Mouse (Mus musculus) CH12.LX (cell line): ENCODE results near the gene Malsu1. TPM values are rescaled to one million over a fixed set of nuclear protein-coding genes. Genes with fewer than 3 reads are reported as not detected.

Source experiments
- DNase-seq: peaks from one replicate; pipeline ENCODE4 v3.0.0-alpha.2; 2013; ENCODE audit errors: extremely low read depth
- H3K27ac ChIP-seq: 2 replicates; pipeline ENCODE4 v1.5.1; 2012; ENCODE audit warnings: low read depth, mild to moderate bottlenecking, control low read depth, moderate library complexity; ENCODE audit not compliant: insufficient read depth
- H3K27me3 ChIP-seq: replicated peaks from 2 replicates; pipeline ENCODE3; 2012; ENCODE audit warnings: inconsistent platforms
- H3K36me3 ChIP-seq, 2 experiments: replicated peaks in 1 of 2; 2 replicates each; pipeline versions ENCODE3 to v1.6.1; 2012; ENCODE audit warnings: inconsistent platforms in 1 of 2, low read length in 1 of 2, mild to moderate bottlenecking in 1 of 2, mixed read lengths in 1 of 2, moderate library complexity in 1 of 2; ENCODE audit not compliant: control insufficient read depth in 1 of 2, insufficient read depth in 1 of 2
- H3K4me1 ChIP-seq, 2 experiments: 2 replicates each; pipeline ENCODE4 v1.6.1; 2012; ENCODE audit warnings: inconsistent platforms in 1 of 2, moderate library complexity in 1 of 2; ENCODE audit not compliant: insufficient read depth in 2 of 2, control insufficient read depth in 1 of 2
- H3K4me2 ChIP-seq: 2 replicates; pipeline ENCODE4 v1.6.1; 2012; ENCODE audit warnings: low read depth, mild to moderate bottlenecking, control low read depth; ENCODE audit not compliant: poor library complexity, insufficient read depth, severe bottlenecking
- H3K4me3 ChIP-seq, 3 experiments: fragments of 150-350 bp in 1 of 3; sonication (generic) in 1 of 3; replicated peaks in 1 of 3; 2 replicates each; pipeline versions ENCODE3 to v1.5.1; 2011 to 2012; ENCODE audit warnings: low read depth in 2 of 3, low read length in 2 of 3, mild to moderate bottlenecking in 2 of 3, moderate library complexity in 2 of 3, control low read depth in 1 of 3, improper control_type of control experiment in 1 of 3, inconsistent platforms in 1 of 3, mixed read lengths in 1 of 3; ENCODE audit not compliant: poor library complexity in 1 of 3
- H3K79me2 ChIP-seq: replicated peaks from 2 replicates; pipeline ENCODE4 v1.6.1; 2012; ENCODE audit warnings: mild to moderate bottlenecking, moderate library complexity; ENCODE audit not compliant: control insufficient read depth, poor library complexity, insufficient read depth, severe bottlenecking; ENCODE audit errors: extremely low read depth
- H3K9ac ChIP-seq: 2 replicates; pipeline ENCODE4 v1.6.1; 2012; ENCODE audit warnings: low read depth, mild to moderate bottlenecking, control low read depth, moderate library complexity; ENCODE audit not compliant: insufficient read depth
- H3K9me3 ChIP-seq: replicated peaks from 2 replicates; pipeline ENCODE3; 2012; ENCODE audit warnings: low read length, inconsistent platforms, mixed read lengths
- BHLHE40 ChIP-seq: IDR thresholded peaks from 2 replicates; pipeline ENCODE4 v1.6.1; 2011; ENCODE audit warnings: mild to moderate bottlenecking, low read depth, low read length, improper control_type of control experiment
- CHD2 ChIP-seq: IDR thresholded peaks from 2 replicates; pipeline ENCODE4 v1.6.1; 2011; ENCODE audit warnings: low read length, improper control_type of control experiment
- CTCF ChIP-seq, 2 experiments: IDR thresholded peaks in 1 of 2; conservative IDR thresholded peaks in 1 of 2; 2 replicates each; pipeline ENCODE4 v1.5.1; 2011 to 2012; ENCODE audit warnings: low read depth in 2 of 2, low read length in 2 of 2, improper control_type of control experiment in 1 of 2, inconsistent platforms in 1 of 2, mild to moderate bottlenecking in 1 of 2, moderate library complexity in 1 of 2
- E2F4 ChIP-seq: IDR thresholded peaks from 2 replicates; pipeline ENCODE4 v1.6.1; 2011; ENCODE audit warnings: low read depth, low read length, improper control_type of control experiment; ENCODE audit not compliant: insufficient replicate concordance
- EP300 ChIP-seq: IDR thresholded peaks from 2 replicates; pipeline ENCODE4 v1.6.1; 2011; ENCODE audit warnings: low read length, improper control_type of control experiment
- ETS1 ChIP-seq: conservative IDR thresholded peaks from 2 replicates; pipeline ENCODE4 v1.6.1; 2012; ENCODE audit warnings: low read depth, mild to moderate bottlenecking, inconsistent platforms, low read length, improper control_type of control experiment, moderate library complexity
- GABPA ChIP-seq: IDR thresholded peaks from 2 replicates; pipeline ENCODE4 v1.6.1; 2012; ENCODE audit warnings: low read depth, low read length, improper control_type of control experiment, inconsistent platforms; ENCODE audit not compliant: insufficient replicate concordance
- HCFC1 ChIP-seq: IDR thresholded peaks from 2 replicates; pipeline ENCODE4 v1.6.1; 2012; ENCODE audit warnings: low read depth, mild to moderate bottlenecking, inconsistent platforms, low read length, improper control_type of control experiment
- IRF4 ChIP-seq: IDR thresholded peaks from 2 replicates; pipeline ENCODE4 v1.6.1; 2014; ENCODE audit warnings: low read depth, mild to moderate bottlenecking, inconsistent platforms, low read length, improper control_type of control experiment
- JUN ChIP-seq: IDR thresholded peaks from 2 replicates; pipeline ENCODE4 v1.6.1; 2011; ENCODE audit warnings: low read depth, mild to moderate bottlenecking, low read length, improper control_type of control experiment, moderate library complexity; ENCODE audit not compliant: insufficient read depth
- JUND ChIP-seq: conservative IDR thresholded peaks from 2 replicates; pipeline ENCODE4 v1.6.1; 2011; ENCODE audit warnings: low read depth, low read length, improper control_type of control experiment
- MAFK ChIP-seq: IDR thresholded peaks from 2 replicates; pipeline ENCODE4 v1.6.1; 2011; ENCODE audit warnings: low read length, improper control_type of control experiment; ENCODE audit not compliant: insufficient replicate concordance
- MAX ChIP-seq: IDR thresholded peaks from 2 replicates; pipeline ENCODE4 v1.6.1; 2011; ENCODE audit warnings: low read length, improper control_type of control experiment
- MAZ ChIP-seq: IDR thresholded peaks from 2 replicates; pipeline ENCODE4 v1.6.1; 2012; ENCODE audit warnings: low read depth, mild to moderate bottlenecking, inconsistent platforms, low read length, improper control_type of control experiment, moderate library complexity
- MEF2A ChIP-seq: IDR thresholded peaks from 2 replicates; pipeline ENCODE4 v1.6.1; 2014; ENCODE audit warnings: low read depth, mild to moderate bottlenecking, inconsistent platforms, low read length, improper control_type of control experiment, borderline replicate concordance
- MXI1 ChIP-seq: IDR thresholded peaks from 2 replicates; pipeline ENCODE4 v1.6.1; 2011; ENCODE audit warnings: mild to moderate bottlenecking, low read depth, low read length, improper control_type of control experiment
- MYC ChIP-seq: IDR thresholded peaks from 2 replicates; pipeline ENCODE4 v1.6.1; 2011; ENCODE audit warnings: low read depth, mild to moderate bottlenecking, improper control_type of control experiment, low read length
- NELFE ChIP-seq: IDR thresholded peaks from 2 replicates; pipeline ENCODE4 v1.6.1; 2011; ENCODE audit warnings: low read depth, low read length, improper control_type of control experiment
- NRF1 ChIP-seq: IDR thresholded peaks from 2 replicates; pipeline ENCODE4 v1.6.1; 2014; ENCODE audit warnings: low read depth, mild to moderate bottlenecking, inconsistent platforms, low read length, improper control_type of control experiment, moderate library complexity
- PAX5 ChIP-seq: IDR thresholded peaks from 2 replicates; pipeline ENCODE4 v1.6.1; 2012; ENCODE audit warnings: low read length, inconsistent platforms, mixed read lengths
- POLR2A ChIP-seq: IDR thresholded peaks from 2 replicates; pipeline ENCODE4 v1.6.1; 2011; ENCODE audit warnings: low read depth, mild to moderate bottlenecking, improper control_type of control experiment, low read length
- POLR2AphosphoS2 ChIP-seq: IDR thresholded peaks from 2 replicates; pipeline ENCODE4 v1.6.1; 2011; ENCODE audit warnings: low read depth, low read length, improper control_type of control experiment
- RAD21 ChIP-seq: IDR thresholded peaks from 2 replicates; pipeline ENCODE4 v1.6.1; 2011; ENCODE audit warnings: low read depth, mild to moderate bottlenecking, low read length, improper control_type of control experiment, moderate library complexity
- RCOR1 ChIP-seq: conservative IDR thresholded peaks from 2 replicates; pipeline ENCODE4 v1.6.1; 2012; ENCODE audit warnings: low read depth, mild to moderate bottlenecking, inconsistent platforms, low read length, improper control_type of control experiment
- SIN3A ChIP-seq: IDR thresholded peaks from 2 replicates; pipeline ENCODE4 v1.6.1; 2012; ENCODE audit warnings: low read length, improper control_type of control experiment, inconsistent platforms
- SMC3 ChIP-seq: IDR thresholded peaks from 2 replicates; pipeline ENCODE4 v1.6.1; 2011; ENCODE audit warnings: low read depth, low read length, improper control_type of control experiment
- TBP ChIP-seq: conservative IDR thresholded peaks from 2 replicates; pipeline ENCODE4 v1.6.1; 2011; ENCODE audit warnings: low read depth, low read length, improper control_type of control experiment
- TCF12 ChIP-seq: IDR thresholded peaks from 2 replicates; pipeline ENCODE4 v1.6.1; 2014; ENCODE audit warnings: low read depth, mild to moderate bottlenecking, inconsistent platforms, low read length, improper control_type of control experiment
- UBTF ChIP-seq: IDR thresholded peaks from 2 replicates; pipeline ENCODE4 v1.6.1; 2012; ENCODE audit warnings: low read depth, mild to moderate bottlenecking, inconsistent platforms, low read length, improper control_type of control experiment, moderate library complexity
- USF2 ChIP-seq: conservative IDR thresholded peaks from 2 replicates; pipeline ENCODE4 v1.6.1; 2011; ENCODE audit warnings: low read depth, low read length, improper control_type of control experiment
- ZC3H11A ChIP-seq: IDR thresholded peaks from 2 replicates; pipeline ENCODE4 v1.6.1; 2012; ENCODE audit warnings: low read depth, mild to moderate bottlenecking, inconsistent platforms, low read length, improper control_type of control experiment
- ZKSCAN1 ChIP-seq: IDR thresholded peaks from 2 replicates; pipeline ENCODE4 v1.6.1; 2012; ENCODE audit warnings: low read depth, inconsistent platforms, low read length, improper control_type of control experiment, borderline replicate concordance
- ZNF384 ChIP-seq: IDR thresholded peaks from 2 replicates; pipeline ENCODE4 v1.6.1; 2012; ENCODE audit warnings: low read depth, low read length, improper control_type of control experiment, inconsistent platforms
- dilution Hi-C: fragments of 300-500 bp; cut with MboI; formaldehyde crosslinking; loops from 2 replicates; pipeline ENCODE4 v1.14.3; 2020; ENCODE audit warnings: low sequenced_read_pairs; ENCODE audit not compliant: extremely low pct_unique_long_range_greater_than_20kb, extremely low pct_ligation_motif_present
- in situ Hi-C: fragments of 300-500 bp; cut with MboI; formaldehyde crosslinking; loops from 3 replicates; pipeline ENCODE4 v1.14.3; 2019; ENCODE audit warnings: low sequenced_read_pairs, low pct_ligation_motif_present, low pct_unique_long_range_greater_than_20kb, mixed read lengths
- polyA plus RNA-seq: library from polyadenylated mRNA; unstranded; fragments of >175 nt; gene quantifications from 2 replicates; pipeline ENCODE4 v1.2.1, GENCODE M21; 2012; ENCODE audit warnings: low read depth; ENCODE audit not compliant: insufficient read length
- total RNA-seq, 2 experiments: library from RNA; depleted of rRNA; stranded (reverse); fragments of 300-350 nt in 1 of 2; fragments of >200 nt in 1 of 2; gene quantifications; 2 replicates each; pipeline ENCODE4 v1.2.3; 2012 to 2014

The Malsu1 gene
- total and polyA plus RNA-seq, 3 experiments, result 39.0 to 78.7 (median 59.6) TPM

DNA sequence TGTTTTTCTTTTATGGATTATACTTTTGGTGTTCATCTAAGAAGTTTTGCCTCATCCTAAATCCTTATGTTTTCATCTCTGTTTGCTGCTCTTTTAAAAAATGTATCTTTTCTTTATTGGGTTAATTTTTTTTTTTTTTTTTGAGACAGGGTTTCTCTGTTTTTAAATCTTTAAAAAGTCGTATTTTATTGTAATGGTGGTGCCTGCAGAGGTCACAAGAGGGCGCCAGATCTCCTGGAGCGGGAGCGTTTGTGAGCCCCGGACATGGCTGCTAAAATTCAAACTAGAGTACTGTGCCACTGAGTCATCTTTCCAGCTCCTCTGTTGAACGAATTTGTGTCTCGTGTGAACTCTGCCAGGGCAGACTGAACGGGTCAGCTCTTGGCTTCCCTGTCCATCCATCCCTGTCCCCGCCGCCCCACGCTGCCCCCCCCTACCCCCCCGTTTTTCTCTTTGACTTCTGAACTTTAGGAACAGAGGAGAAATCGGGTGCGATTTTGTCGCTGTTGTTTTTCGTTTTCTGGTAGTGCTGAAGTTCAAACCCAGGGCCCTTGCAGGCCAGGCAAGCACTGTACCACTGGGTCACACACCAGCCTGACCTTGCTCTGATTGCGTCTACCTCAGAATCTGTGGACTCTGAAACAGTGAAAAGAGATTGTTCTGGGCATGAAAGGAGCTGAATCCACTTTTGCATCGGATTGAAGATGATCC lies 34.0 kb upstream of the Malsu1 start:
- Histone ChIP-seq H3K79me2 (no peaks in the 10 kb centered on the region), H3K36me3 (no peaks in the 10 kb centered on the region), H3K4me1 (peaks cover 9 to 14% of the 10 kb centered on the region in 2 experiments), H3K9ac (peak overlapping the region; percentile 83; the same call in 1 of the 2 replicates), H3K9me3 (no peaks in the 10 kb centered on the region), H3K27me3 (no peaks in the 10 kb centered on the region), H3K4me3 (peak overlapping the region in 1 of 3 experiments; percentile 23), H3K4me2 (peak overlapping the region; percentile 72; the same call in 1 of the 2 replicates), H3K27ac (no peak overlapping the region)
- dilution Hi-C loops, result no loop called here
- in situ Hi-C loops, result no loop called here
- TF ChIP-seq POLR2A (no peak), UBTF (no peak), CHD2 (no peak), MAX (no peak), POLR2AphosphoS2 (no peak), MYC (no peak), MAFK (no peak), ZC3H11A (peak; percentile 26; the same call in 1 of the 2 replicates), JUN (no peak), GABPA (no peak), USF2 (no peak), CTCF (conservative IDR thresholded peaks at IDR 0.05 in 1 of 2, IDR thresholded peaks at IDR 0.05 in 1 of 2; ENCODE audit: low read depth in 2 of 2, low read length in 2 of 2) (peak; percentile 37 to 90; a peak in 3 of 4 replicates), HCFC1 (no peak), IRF4 (no peak), ZKSCAN1 (no peak), RAD21 (peak; percentile 87), PAX5 (no peak), ETS1 (no peak), BHLHE40 (no peak), SIN3A (no peak), JUND (no peak), NRF1 (no peak), ZNF384 (peak; percentile 79), MAZ (no peak), SMC3 (peak; percentile 82), TCF12 (no peak), NELFE (no peak), EP300 (no peak), MXI1 (no peak), TBP (no peak), MEF2A (no peak), RCOR1 (no peak), E2F4 (no peak)
- DNase-seq, result peak; percentile 75
